ENCODE assay signal across 9 mouse cellular contexts in the genomic region with DNA sequence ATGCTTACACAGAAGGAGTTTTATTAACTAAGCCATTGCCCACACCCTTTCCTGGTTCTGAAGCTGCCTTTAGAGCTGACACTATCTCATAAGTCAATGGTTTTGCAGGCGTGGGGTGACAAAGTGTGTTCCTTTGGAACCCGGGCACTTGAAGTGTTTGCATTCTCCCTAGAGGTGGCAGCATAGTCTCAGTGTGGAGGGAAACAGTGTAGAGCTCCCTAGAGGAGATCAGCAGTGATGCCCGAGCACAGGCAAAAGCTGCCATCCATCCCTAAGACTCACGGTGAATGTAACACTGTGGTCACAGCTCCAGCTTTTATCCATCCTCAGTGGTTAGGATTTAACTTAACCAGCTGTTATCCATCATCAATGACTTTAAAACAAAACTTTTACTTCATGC. TPM values are rescaled to one million over a fixed set of nuclear protein-coding genes. Genes with fewer than 3 reads are reported as not detected.
DNase-seq lines count a peak whose midpoint lies in the region; ATAC-seq and TF ChIP-seq lines count a peak whose summit lies in the region.
"Had no signal": no experiment of that assay in that cellular context is flagged by ENCODE, and none has a peak within 500 bp of the region (broad histone marks: within the 10 kb centered on the region; RNA-seq: fewer than 3 reads in every experiment).

No protein-coding gene starts in this region.

- peak; percentile 9; the same call in 1 of the 2 replicates for TF ChIP-seq CTCF in liver, adult 2 months (IDR thresholded peaks at IDR 0.05; ENCODE audit: low read depth, low read length)
- peak; percentile 77 for TF ChIP-seq CTCF in lung, postnatal 0 days (IDR thresholded peaks at IDR 0.05)
- peak; percentile 85 for TF ChIP-seq CTCF in stomach, postnatal 0 days (IDR thresholded peaks at IDR 0.05; ENCODE audit: low read depth)

- H3K4me2 ChIP-seq in liver, embryonic 12.5 days: no peak overlapping the region
- no peak overlapping the region for H3K4me2 ChIP-seq in lung, postnatal 0 days (replicated peaks; ENCODE audit: low read depth, low read length)
- H3K4me2 ChIP-seq in stomach, postnatal 0 days (replicated peaks; ENCODE audit: low read depth): no peak overlapping the region

- H3K79me2 ChIP-seq in liver, adult 2 months (ENCODE audit: control insufficient read depth, insufficient read depth, low read length): no peaks in the 10 kb centered on the region

- H3K9me3 ChIP-seq in liver, embryonic 12.5 days (replicated peaks): no peaks in the 10 kb centered on the region
- no peaks in the 10 kb centered on the region for H3K9me3 ChIP-seq in lung, postnatal 0 days (ENCODE audit: low read length)
- H3K9me3 ChIP-seq in stomach, postnatal 0 days (ENCODE audit: control insufficient read depth, low read length): no peaks in the 10 kb centered on the region

- H3K36me3 ChIP-seq in liver, adult 2 months (ENCODE audit: control insufficient read depth, insufficient read depth, low read length): no peaks in the 10 kb centered on the region
- no peaks in the 10 kb centered on the region for H3K36me3 ChIP-seq in liver, embryonic 12.5 days
- H3K36me3 ChIP-seq in lung, postnatal 0 days (ENCODE audit: insufficient read depth, low read length): no peaks in the 10 kb centered on the region
- H3K36me3 ChIP-seq in stomach, postnatal 0 days (ENCODE audit: control insufficient read depth, insufficient read depth, low read length): no peaks in the 10 kb centered on the region

- no peak for TF ChIP-seq EP300 in lung, postnatal 0 days (IDR thresholded peaks at IDR 0.05)
- TF ChIP-seq EP300 in stomach, postnatal 0 days (optimal IDR thresholded peaks at IDR 0.05): no peak

- no peaks in the 10 kb centered on the region for H3K27me3 ChIP-seq in liver, adult 2 months (ENCODE audit: control insufficient read depth, insufficient read depth, low read length)
- H3K27me3 ChIP-seq in liver, embryonic 12.5 days (replicated peaks): no peaks in the 10 kb centered on the region
- H3K27me3 ChIP-seq in lung, postnatal 0 days (replicated peaks; ENCODE audit: insufficient read depth, low read length): no peaks in the 10 kb centered on the region
- H3K27me3 ChIP-seq in stomach, postnatal 0 days (ENCODE audit: control insufficient read depth, insufficient read depth, low read length): no peaks in the 10 kb centered on the region

- WGBS in liver, adult 2 months: 46% methylated on average over 4 of the region's 4 CpGs
- WGBS in liver, embryonic 12.5 days (ENCODE audit: insufficient replicate concordance): 36% methylated on average over 4 of the region's 4 CpGs
- WGBS in lung, postnatal 0 days: 12% methylated on average over 4 of the region's 4 CpGs
- WGBS in stomach, postnatal 0 days: 11% methylated on average over 4 of the region's 4 CpGs

- H3K27ac ChIP-seq in liver, adult 2 months (replicated peaks; ENCODE audit: insufficient read depth, low read depth, low read length): no peak overlapping the region
- H3K27ac ChIP-seq in liver, embryonic 12.5 days: no peak overlapping the region
- H3K27ac ChIP-seq in lung, postnatal 0 days (ENCODE audit: low read length): no peak overlapping the region
- no peak overlapping the region for H3K27ac ChIP-seq in stomach, postnatal 0 days (replicated peaks)

- H3K4me3 ChIP-seq in liver, adult 2 months (ENCODE audit: insufficient read depth, low read depth, low read length): no peak overlapping the region
- H3K4me3 ChIP-seq in liver, embryonic 12.5 days: no peak overlapping the region
- no peak overlapping the region for H3K4me3 ChIP-seq in lung, postnatal 0 days (ENCODE audit: low read depth, low read length)
- no peak overlapping the region for H3K4me3 ChIP-seq in stomach, postnatal 0 days (ENCODE audit: low read depth, low read length)
- H3K4me3 ChIP-seq: erythroblast, embryonic 14.5 days; myocyte had no signal

- no peak for DNase-seq in liver, adult 2 months (ENCODE audit: extremely low read depth, low read depth, low spot score)
- DNase-seq in R1 (ENCODE audit: low read depth, low spot score): peak; percentile 20
- DNase-seq in embryo, embryonic 9.5 days (ENCODE audit: extremely low spot score): peak; percentile 25
- DNase-seq in kidney, postnatal 25 days: peak; percentile 37 to 42
- DNase-seq in lung, postnatal 0 days (ENCODE audit: low spot score): peak; percentile 61
- peak; percentile 26 for DNase-seq in stomach, postnatal 0 days (ENCODE audit: low spot score)

- no peak overlapping the region for H3K9ac ChIP-seq in liver, adult 2 months (ENCODE audit: low read depth, low read length)
- no peak overlapping the region for H3K9ac ChIP-seq in liver, embryonic 12.5 days
- H3K9ac ChIP-seq in lung, postnatal 0 days (replicated peaks; ENCODE audit: low read depth): no peak overlapping the region
- H3K9ac ChIP-seq in stomach, postnatal 0 days (ENCODE audit: low read length): no peak overlapping the region

- H3K4me1 ChIP-seq in liver, adult 2 months (ENCODE audit: control insufficient read depth, insufficient read depth, low read length): no peaks in the 10 kb centered on the region
- H3K4me1 ChIP-seq in liver, embryonic 12.5 days: no peaks in the 10 kb centered on the region
- no peaks in the 10 kb centered on the region for H3K4me1 ChIP-seq in lung, postnatal 0 days (ENCODE audit: insufficient read depth, low read depth, low read length)
- no peaks in the 10 kb centered on the region for H3K4me1 ChIP-seq in stomach, postnatal 0 days (replicated peaks; ENCODE audit: control insufficient read depth, insufficient read depth)

- ATAC-seq in liver, embryonic 12.5 days: no peak
- peak; percentile 47; the same call in 1 of the 2 replicates for ATAC-seq in lung, postnatal 0 days
- peak; percentile 51; the same call in 1 of the 2 replicates for ATAC-seq in stomach, postnatal 0 days (ENCODE audit: low FRiP score, low TSS enrichment)

- no peak for TF ChIP-seq POLR2A in liver, adult 2 months (IDR thresholded peaks at IDR 0.05; ENCODE audit: extremely low read depth, insufficient read depth, low read length)

RNA-seq across cellular contexts. Expression of a gene that starts 13.4 kb away (rescaled TPM):
- not detected in 2 replicates for total RNA-seq in liver, adult 2 months (2014; rRNA removed)
- polyA plus RNA-seq in liver, adult 2 months (2012; rRNA removed): not detected in 2 replicates
- not detected in 2 replicates for polyA plus RNA-seq in liver, embryonic 12.5 days (2016; fragmentation: Nextera tagmentation; extraction: Ambion mirVana)
- not detected in 2 replicates for polyA plus RNA-seq in lung, postnatal 0 days (2015; fragmentation: Nextera tagmentation; extraction: Ambion mirVana)
- not detected in 2 replicates for polyA plus RNA-seq in stomach, postnatal 0 days (2015; fragmentation: Nextera tagmentation; extraction: Ambion mirVana)
- polyA plus RNA-seq: erythroblast, embryonic 14.5 days; myocyte had no signal

Comparison
In these comparisons a context has a peak if more than half of its experiments do, and no peak if none do; other contexts are left out.
1. CTCF ChIP-seq: peak in every context shown above with its lines; median percentile 85 in stomach, postnatal 0 days; 77 in lung, postnatal 0 days; 9 in liver, adult 2 months.